Mouse (Mus musculus) adrenal gland (tissue): ENCODE results near the gene Hoxd3.

ENCODE experiments used
- intact Hi-C: fragments of 180-260 bp; cut with DNase I; formaldehyde crosslinking; loops from one replicate; pipeline ENCODE4 v1.15.1; 2025
- long read RNA-seq, 2 experiments: library from polyadenylated mRNA; unstranded; transcript quantifications; one replicate each; pipeline ENCODE4 v2.0.0; 2020; ENCODE audit warnings: borderline replicate concordance in 1 of 2; ENCODE audit not compliant: insufficient replicate concordance in 1 of 2

Gene Hoxd3
- long read RNA-seq, experiment 1 = 0 reads
- long read RNA-seq, experiment 2, partial matches to known transcripts = 0 of 1 reads
- long read RNA-seq, experiment 2, other reads (novel, unspliced or antisense) = 0 of 1 reads

DNA sequence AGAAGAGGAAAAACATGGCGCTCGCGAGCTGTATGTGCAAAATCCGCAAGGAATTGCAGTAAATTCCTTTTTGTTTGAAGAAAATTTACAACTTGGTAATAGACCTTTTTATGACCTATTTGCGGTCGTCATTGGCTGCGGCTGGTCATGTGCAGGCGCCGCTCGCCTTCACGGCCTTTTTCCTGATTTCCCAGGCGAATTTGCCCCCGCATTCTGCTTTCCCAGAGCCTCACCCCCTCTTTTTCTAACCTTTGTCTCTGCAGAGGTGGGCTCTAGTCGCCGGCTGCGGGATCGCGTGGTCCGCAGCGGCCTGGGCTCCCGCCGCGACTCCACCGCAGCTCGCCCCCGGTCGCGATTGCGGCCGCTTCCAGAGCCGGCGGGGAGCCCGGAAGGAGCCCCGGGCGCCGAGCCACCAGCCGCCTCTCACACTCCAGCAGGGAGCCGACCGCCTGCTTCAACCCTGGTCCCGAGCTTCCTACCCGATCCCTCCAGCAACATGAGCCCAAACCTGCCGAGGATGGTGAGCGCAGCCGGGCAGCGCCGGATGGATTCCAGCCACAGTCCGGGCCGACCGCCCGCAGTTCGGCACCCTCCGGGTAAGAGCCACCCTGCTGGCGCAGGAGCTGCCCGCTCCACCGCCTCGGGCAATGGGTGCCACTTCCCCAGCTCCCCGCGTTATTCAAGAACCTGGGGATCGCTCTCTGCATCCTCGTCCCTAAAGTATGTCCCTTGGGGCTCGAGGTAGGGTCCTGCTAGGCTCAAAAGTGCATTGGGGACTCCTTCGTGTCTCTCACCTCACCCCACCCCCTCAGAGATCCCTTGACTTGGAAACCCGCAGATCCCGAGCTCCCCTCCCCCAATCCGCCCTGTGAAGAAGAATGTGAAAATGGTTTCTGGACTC lies at the start of gene Hoxd3, which contains the start of gene Hoxd4:
Gene Hoxd3, plus strand, starts transcription at position 207 of the 901 bp plus-strand sequence.
Gene Hoxd4, plus strand, starts transcription at position 209 of the 901 bp plus-strand sequence.
- intact Hi-C loops = loop anchor here (10.0 kb wide), 1 partner anchor 113 kb away; the partner anchor contains the start of gene Mtx2

DNA sequence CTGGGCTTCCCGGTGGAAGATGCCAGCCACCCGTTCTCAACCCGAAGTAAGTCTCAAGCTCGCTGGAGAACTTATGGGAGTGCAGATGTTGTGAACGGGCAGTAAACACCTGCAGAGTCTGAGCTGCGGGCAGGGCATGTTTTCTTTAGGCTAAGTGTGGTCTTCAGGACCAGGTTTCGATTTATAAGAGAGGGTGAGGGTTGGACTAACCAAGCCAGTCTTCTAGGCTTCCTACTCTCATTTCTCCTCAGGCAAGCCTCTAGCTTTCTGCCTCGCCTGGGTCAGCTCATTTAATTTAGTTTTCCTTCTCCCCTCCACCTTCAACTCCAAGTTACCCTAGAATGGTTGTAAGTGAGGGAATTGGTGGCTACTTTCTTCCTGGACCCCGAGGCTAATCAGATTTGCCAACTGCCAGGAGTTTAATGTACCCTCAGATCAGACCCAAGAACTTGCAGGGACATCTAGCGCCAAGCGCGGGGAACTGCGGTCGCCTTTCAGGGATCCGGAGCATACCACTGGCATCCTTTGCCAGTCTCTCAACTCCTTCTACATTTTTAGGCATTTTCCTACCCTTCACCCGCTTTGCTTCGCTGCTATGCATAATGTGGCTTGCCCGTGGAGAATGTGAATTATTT lies 48.3 kb upstream of the Hoxd3 start:
- intact Hi-C loops = loop anchor here (5.0 kb wide), 1 partner anchor 361 kb away; no protein-coding TSS in a partner anchor

DNA sequence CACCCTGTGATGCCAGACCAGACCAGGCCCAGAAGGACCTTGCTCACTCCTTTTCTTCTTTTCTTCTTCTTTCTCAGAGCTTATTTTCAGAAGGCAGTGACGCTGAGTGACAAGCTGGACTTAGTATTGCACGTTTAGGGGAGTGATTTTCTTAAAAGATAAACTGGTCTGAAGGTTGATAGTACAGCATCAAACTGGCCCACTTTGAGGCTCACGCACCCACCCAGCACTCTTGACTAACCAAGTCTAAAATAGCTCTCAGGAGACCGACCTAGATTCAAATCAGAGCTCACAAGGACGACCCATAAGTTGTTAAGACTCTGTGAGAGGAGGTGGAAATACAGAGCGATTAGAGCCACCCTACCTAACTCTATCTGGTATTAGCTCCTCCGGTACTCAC lies 45.3 kb upstream of the Hoxd3 start:
- intact Hi-C loops = no loop called here

DNA sequence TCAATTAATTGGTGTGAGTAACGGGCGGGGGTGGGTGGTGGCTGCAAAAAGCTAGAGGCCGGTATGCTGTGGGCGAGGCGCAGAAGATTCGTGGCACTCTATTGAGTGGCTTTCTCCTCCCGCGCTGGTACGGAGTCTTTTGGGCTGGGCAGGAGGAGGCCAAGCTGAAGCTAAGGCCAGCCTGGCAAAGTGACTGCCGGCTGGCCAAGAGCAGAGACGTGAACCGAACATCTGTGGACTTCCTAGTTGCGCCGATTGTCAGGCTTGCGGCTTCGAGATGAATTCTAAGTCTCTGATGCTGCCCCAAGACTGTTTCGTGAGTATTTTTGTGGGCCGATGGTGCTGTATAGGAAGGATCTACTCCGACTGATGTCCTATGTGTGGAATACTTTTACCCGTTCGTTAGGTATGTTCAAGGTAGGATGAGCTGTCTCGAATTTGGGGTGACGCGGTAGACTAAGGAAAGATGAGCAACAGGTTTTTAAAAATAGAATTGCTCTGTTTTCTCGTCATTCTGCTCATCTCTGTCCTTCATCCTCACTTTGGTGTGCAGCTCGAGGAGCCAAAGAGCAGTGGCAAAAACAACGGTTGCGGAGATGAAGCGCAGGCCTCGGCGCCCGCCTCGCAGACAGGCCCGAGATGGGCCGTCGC lies 44.4 kb upstream of the Hoxd3 start:
- intact Hi-C loops = no loop called here

- intact Hi-C loops = no loop called here
These were observed 43.8 kb upstream of the Hoxd3 start, which contains the start of gene Hoxd13 for GRCm38 (mm10) chr2:74667842-74668357. Gene Hoxd13, plus strand, starts transcription at chr2:74668310.

DNA sequence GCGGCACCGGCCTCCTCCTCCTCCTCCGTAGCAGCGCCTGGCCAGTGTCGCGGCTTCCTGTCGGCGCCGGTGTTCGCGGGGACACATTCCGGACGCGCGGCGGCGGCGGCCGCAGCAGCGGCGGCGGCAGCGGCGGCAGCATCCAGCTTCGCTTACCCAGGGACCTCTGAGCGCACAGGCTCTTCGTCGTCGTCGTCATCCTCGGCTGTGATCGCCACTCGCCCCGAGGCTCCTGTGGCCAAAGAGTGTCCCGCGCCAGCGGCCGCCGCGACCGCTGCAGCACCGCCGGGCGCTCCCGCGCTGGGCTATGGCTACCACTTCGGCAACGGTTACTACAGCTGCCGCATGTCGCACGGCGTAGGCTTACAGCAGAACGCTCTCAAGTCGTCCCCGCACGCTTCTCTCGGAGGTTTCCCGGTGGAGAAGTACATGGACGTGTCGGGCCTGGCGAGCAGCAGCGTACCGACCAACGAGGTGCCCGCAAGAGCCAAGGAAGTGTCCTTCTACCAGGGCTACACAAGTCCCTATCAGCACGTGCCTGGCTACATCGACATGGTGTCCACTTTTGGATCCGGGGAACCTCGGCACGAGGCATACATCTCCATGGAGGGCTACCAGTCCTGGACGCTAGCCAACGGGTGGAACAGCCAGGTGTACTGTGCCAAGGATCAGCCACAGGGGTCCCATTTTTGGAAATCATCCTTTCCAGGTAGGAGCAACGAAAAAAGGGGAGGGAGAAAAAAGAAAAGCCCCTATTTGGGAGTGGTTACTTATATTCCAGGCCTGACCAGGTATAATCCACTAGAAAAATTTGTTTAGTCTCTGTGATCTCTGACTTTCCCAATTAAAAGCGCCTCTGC lies 43.1 kb upstream of the Hoxd3 start:
- intact Hi-C loops = no loop called here

DNA sequence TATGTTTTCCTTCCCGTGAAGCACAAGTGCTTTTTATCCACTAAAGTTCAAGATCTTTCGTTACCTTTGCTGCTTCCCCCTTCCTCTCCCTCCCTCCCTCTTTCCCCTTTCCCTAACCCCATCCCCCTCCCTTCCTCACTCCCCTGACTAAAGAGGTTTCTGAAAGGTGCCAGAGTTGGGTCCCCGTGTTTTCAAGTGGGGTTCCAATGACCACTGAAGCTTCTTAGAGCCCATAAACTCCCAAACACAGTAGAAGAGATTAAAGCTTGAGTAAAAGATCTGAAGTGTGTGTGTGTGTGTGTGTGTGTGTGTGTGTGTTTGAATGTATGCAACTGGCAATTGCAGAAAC lies 42.5 kb upstream of the Hoxd3 start:
- intact Hi-C loops = no loop called here

- intact Hi-C loops = loop anchor here (5.0 kb wide), 2 partner anchors 602 to 702 kb away; no protein-coding TSS in a partner anchor
These were observed 42.0 kb upstream of the Hoxd3 start for GRCm38 (mm10) chr2:74669650-74670235.

DNA sequence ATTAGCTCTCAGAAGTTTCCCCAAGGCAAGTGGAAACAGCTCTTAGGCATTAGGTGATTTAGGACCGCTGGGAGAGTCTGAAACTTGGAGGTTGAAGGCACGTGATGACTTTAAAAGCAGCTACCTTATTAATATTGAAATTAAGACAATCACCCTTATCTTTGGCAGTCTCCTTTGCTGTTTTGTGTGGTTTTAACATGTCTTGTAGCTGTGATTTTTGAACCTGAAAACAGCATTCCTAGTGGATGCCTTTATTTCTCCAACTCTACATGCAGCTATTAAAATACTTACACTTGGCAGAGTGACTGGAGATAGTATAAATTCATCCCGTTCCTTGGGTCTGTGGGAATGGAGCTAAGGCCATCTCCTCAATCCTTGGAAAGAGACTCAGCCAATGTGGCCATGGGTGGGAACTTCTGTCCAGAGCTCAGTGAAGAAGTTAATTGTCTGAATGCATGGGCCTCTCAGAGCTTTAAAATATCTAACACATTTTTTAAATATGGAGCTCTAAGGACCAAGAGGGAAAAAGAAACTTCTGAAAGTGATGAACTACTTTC lies 41.0 kb upstream of the Hoxd3 start:
- intact Hi-C loops = loop anchor here (5.0 kb wide), 2 partner anchors 603 to 703 kb away; no protein-coding TSS in a partner anchor

GRCm38 (mm10) chr2:74671847-74672246 lies 39.9 kb upstream of the Hoxd3 start:
- intact Hi-C loops = loop anchor here (5.0 kb wide), 2 partner anchors 605 to 705 kb away; no protein-coding TSS in a partner anchor

DNA sequence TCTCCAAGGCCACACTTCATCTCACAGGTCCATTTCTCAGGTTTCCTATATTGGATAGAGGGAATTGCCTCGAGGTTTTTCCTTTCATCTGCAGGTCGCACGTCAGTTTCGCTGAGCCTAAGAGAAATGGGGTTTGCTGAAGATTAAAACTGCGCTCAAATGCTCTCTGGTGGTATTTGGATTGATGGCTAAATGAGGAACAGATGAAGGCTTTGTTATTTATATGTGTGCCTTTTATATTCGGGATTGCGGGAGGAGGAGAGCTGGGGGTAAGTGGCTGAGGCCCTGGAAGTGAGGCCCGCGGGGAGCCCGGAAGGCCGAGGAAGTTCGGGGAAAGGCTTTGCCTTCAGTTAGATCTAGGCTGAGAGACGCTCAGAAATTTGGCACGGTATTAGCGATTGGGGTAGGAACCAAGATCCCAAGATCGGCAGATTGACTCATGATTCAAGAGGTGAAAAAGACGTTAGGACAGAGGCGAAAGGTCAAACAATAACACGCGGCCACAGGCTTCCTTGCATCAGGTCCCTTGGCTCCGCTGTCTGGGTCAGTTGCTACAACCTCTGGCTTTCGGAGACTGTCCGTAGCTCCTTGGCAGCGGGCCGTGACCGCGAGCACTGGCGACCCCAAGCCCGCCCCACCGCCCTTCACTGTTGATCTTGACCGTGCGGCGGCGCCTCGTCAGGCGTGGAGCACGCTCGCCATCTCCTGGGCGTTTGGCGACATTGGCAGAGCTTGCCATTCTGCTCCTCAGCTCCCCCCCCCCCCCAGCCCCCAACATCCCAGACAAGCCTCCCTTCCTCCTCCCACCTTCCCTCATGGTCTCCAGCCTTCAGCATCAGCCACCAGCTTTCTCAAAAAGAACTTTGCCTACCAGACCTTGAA lies 39.0 kb upstream of the Hoxd3 start:
- intact Hi-C loops = loop anchor here (5.0 kb wide), 2 partner anchors 605 to 705 kb away; no protein-coding TSS in a partner anchor

DNA sequence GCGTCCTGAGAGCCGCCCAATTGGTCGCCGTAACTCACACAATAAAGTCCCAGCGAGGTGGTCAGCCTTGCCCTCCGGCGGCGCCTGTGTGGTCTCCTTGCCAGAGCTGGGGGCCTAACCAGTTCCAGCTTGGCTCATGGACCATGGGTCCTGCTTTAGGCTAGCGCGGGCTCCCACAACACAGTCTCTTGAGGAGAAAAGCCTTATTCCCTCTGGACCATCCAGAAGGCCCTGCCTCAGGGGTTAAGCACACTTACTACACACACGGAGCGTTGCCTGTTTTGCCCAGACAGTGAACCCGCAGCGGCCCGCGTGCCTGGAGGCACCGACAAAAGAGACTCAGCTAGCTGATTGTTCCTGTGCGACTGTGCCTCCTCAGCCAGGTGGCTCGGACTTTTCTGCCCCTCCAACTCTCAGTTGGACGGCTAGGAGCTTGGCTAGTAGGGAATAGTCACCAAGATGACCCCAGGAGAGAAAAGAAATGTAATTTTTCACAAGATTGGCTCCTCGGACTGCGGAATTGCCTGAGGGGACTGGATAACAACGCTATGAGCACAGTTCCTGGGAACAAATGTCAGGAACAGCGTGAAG lies 37.8 kb upstream of the Hoxd3 start:
- intact Hi-C loops = loop anchor here (5.0 kb wide), 2 partner anchors 607 to 707 kb away; no protein-coding TSS in a partner anchor

DNA sequence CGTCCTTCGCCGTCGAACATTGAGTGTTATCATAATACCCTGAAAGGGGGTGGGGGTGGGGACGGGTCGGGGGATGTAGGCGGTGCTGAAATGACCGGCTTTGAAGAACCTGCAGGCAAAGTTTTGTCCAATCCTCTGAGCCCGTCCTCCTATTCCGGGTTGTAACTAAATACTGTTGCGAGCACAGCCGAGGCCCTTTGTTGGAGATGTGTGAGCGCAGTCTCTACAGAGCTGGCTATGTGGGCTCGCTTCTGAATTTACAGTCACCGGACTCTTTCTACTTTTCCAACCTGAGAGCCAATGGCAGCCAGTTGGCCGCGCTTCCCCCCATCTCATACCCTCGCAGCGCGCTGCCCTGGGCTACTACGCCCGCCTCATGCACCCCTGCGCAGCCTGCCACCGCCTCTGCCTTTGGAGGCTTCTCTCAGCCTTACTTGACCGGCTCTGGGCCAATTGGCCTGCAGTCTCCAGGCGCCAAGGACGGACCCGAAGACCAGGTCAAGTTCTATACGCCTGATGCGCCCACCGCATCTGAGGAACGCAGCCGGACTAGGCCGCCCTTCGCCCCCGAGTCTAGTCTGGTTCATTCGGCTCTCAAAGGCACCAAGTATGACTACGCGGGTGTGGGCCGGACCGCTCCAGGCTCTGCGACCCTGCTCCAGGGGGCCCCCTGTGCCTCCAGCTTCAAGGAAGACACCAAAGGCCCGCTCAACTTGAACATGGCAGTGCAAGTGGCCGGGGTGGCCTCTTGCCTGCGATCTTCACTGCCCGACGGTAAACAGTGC lies 36.7 kb upstream of the Hoxd3 start, which contains the start of gene Hoxd12:
Gene Hoxd12, plus strand, starts transcription at position 133 of the 785 bp plus-strand sequence.
- intact Hi-C loops = loop anchor here (5.0 kb wide), 2 partner anchors 608 to 708 kb away; no protein-coding TSS in a partner anchor

DNA sequence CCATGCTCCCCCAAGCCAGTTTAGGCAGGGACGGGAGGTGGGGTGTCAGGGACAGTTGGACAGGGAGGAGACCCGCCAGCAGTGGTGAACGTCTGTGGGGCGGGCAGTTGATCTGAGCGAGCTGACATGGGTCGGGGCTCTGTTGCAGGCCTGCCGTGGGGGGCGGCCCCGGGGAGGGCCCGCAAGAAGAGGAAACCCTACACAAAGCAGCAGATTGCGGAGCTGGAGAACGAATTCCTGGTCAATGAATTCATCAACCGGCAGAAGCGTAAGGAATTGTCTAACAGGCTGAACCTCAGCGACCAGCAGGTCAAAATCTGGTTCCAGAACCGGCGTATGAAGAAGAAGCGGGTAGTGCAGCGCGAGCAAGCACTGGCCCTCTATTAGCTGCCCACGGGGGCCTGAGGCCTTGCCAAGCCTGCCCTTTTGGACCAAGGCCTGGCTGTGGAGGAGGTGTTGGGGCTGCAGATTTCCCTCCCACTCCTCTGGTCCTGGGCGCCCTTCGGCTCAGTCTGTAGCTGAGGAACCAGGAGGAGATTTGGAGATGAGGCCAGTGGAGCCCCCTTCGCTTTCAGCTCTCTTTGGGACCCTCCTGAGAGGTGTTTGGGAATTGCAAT lies 36.0 kb upstream of the Hoxd3 start:
- intact Hi-C loops = no loop called here

DNA sequence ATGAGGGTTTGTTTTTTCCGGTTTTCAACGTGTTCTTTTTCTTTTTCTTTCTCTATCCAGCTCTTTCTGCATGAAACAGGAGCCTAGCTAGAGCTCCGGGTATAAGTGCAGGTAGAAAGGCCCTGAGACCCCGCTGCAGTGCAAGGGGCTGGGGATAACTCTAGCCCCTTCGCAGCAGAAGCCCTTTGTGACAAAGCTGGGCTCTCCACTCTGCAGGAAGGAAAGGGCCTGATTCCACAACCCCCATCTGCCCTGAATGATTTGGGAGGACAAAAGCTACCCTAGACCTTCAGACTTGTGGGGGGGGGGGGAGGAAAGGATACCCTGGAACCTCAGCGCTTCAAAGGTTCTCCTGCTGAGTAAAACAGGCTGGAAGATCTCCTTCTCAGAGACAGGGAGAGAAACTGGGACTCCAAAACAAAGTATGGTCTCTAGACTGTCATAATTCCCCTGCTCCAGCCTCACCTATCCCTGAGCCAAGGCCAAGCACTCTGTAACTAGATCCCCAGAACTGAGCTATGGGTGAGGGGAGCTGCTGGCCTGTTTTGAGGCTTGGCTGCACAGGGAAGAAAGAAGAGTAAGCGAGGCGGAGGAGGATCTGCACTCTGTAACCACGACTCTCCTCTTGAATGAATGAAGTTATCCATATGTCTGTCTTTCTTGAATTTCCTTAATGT lies 35.2 kb upstream of the Hoxd3 start:
- intact Hi-C loops = no loop called here

DNA sequence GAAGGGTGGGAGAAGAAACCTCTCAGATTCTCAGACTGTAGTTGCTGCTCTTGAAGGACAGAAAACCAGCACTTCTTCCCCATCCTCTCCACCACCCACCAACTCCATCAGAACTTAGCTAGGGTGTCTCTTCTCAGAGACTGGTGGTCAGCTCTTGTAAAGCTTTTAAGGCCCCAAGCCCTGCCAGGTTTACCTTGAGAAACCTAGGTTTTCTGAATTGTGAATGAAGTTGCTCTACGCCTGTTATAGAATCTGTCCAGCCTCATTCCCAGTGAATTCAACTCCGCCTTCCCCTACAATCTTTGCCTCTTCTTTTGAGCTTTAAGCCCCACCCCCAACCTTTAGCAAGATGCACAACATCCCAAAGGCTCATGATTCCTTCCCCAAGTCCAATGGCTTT lies 34.6 kb upstream of the Hoxd3 start:
- intact Hi-C loops = no loop called here
